Mouse (Mus musculus): ENCODE measurements around the gene Tnrc6c. TPM values are rescaled to one million over a fixed set of nuclear protein-coding genes. Genes with fewer than 3 reads are reported as not detected.
A peak's percentile ranks its signal among the peaks of the same experiment; 100 is the strongest.

Tnrc6c gene
- polyA plus RNA-seq, 1 experiment: 22.7 TPM

- no peaks in the 10 kb centered on the region for H3K36me3 ChIP-seq (ENCODE audit: control insufficient read depth, insufficient read depth, low read length)
- peaks cover 10% of the 10 kb centered on the region for H3K4me1 ChIP-seq (ENCODE audit: control insufficient read depth, insufficient read depth, insufficient read length)
- 80% methylated on average over 5 of the region's 5 CpGs for WGBS
- no peak for DNase-seq (ENCODE audit: low read depth in 1 of 2, low spot score in 2 of 2)
- H3K27me3 ChIP-seq (ENCODE audit: control insufficient read depth, insufficient read depth, low read length): no peaks in the 10 kb centered on the region
- no peak for TF ChIP-seq POLR2A (IDR thresholded peaks at IDR 0.05; ENCODE audit: low read depth, low read length)
- no peak for TF ChIP-seq CTCF (IDR thresholded peaks at IDR 0.05; ENCODE audit: extremely low read depth, insufficient read depth, insufficient read length, insufficient replicate concordance)
- no peak overlapping the region for H3K27ac ChIP-seq (ENCODE audit: insufficient read depth, low read length)
- no peak overlapping the region for H3K4me3 ChIP-seq (ENCODE audit: extremely low read depth, insufficient read depth, insufficient read length)
These were observed 13.7 kb downstream of the Tnrc6c start for GRCm38 (mm10) chr11:117667825-117668224.

- no peak overlapping the region for H3K4me3 ChIP-seq (ENCODE audit: extremely low read depth, insufficient read depth, insufficient read length)
- no peak for DNase-seq (ENCODE audit: low read depth in 1 of 2, low spot score in 2 of 2)
- WGBS: 32% methylated on average over 5 of the region's 5 CpGs
- peaks cover 6% of the 10 kb centered on the region for H3K4me1 ChIP-seq (ENCODE audit: control insufficient read depth, insufficient read depth, insufficient read length)
- no peaks in the 10 kb centered on the region for H3K36me3 ChIP-seq (ENCODE audit: control insufficient read depth, insufficient read depth, low read length)
- TF ChIP-seq CTCF (IDR thresholded peaks at IDR 0.05; ENCODE audit: extremely low read depth, insufficient read depth, insufficient read length, insufficient replicate concordance): no peak
- no peak for TF ChIP-seq POLR2A (IDR thresholded peaks at IDR 0.05; ENCODE audit: low read depth, low read length)
- peak overlapping the region; percentile 35; the same call in 1 of the 2 replicates for H3K27ac ChIP-seq (ENCODE audit: insufficient read depth, low read length)
- no peaks in the 10 kb centered on the region for H3K27me3 ChIP-seq (ENCODE audit: control insufficient read depth, insufficient read depth, low read length)
These were observed 17.5 kb downstream of the Tnrc6c start for GRCm38 (mm10) chr11:117671626-117672025.

DNA sequence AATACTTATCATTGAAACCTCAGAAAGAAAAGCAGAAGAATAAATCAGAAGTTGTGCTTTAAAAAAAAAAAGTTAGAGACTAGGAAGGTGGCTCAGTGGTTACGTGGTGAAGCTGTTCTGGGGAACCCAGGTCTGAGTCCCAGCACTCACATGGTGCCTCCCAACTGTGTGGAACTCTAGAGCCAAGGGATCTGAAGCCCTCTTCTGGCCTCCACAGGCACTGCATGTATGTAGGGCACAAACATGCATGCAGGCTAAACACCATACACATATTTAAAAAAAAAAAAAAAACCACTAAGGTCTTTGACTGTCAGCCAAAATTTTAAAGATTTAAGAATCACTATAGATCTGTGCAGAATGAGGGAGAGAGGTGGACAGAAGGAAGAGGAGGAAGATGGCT, 20.4 kb downstream of the Tnrc6c start:
- no peak for DNase-seq (ENCODE audit: low read depth in 1 of 2, low spot score in 2 of 2)
- no peak for TF ChIP-seq CTCF (IDR thresholded peaks at IDR 0.05; ENCODE audit: extremely low read depth, insufficient read depth, insufficient read length, insufficient replicate concordance)
- TF ChIP-seq POLR2A (IDR thresholded peaks at IDR 0.05; ENCODE audit: low read depth, low read length): no peak
- H3K27me3 ChIP-seq (ENCODE audit: control insufficient read depth, insufficient read depth, low read length): no peaks in the 10 kb centered on the region
- WGBS: 93% methylated on average over 1 of the region's 1 CpGs
- peaks cover 6% of the 10 kb centered on the region for H3K4me1 ChIP-seq (ENCODE audit: control insufficient read depth, insufficient read depth, insufficient read length)
- no peak overlapping the region for H3K4me3 ChIP-seq (ENCODE audit: extremely low read depth, insufficient read depth, insufficient read length)
- no peak overlapping the region for H3K27ac ChIP-seq (ENCODE audit: insufficient read depth, low read length)
- H3K36me3 ChIP-seq (ENCODE audit: control insufficient read depth, insufficient read depth, low read length): no peaks in the 10 kb centered on the region

GRCm38 (mm10) chr11:117676649-117677048, 22.6 kb downstream of the Tnrc6c start:
- Histone ChIP-seq H3K4me1 (ENCODE audit: control insufficient read depth, insufficient read depth, insufficient read length) (peaks cover 2% of the 10 kb centered on the region), H3K4me3 (ENCODE audit: extremely low read depth, insufficient read depth, insufficient read length) (no peak overlapping the region), H3K27ac (ENCODE audit: insufficient read depth, low read length) (no peak overlapping the region), H3K36me3 (ENCODE audit: control insufficient read depth, insufficient read depth, low read length) (no peaks in the 10 kb centered on the region), H3K27me3 (ENCODE audit: control insufficient read depth, insufficient read depth, low read length) (no peaks in the 10 kb centered on the region)
- no peak for DNase-seq (ENCODE audit: low read depth in 1 of 2, low spot score in 2 of 2)
- WGBS: 52% methylated on average over 2 of the region's 2 CpGs
- no peak for TF ChIP-seq POLR2A (IDR thresholded peaks at IDR 0.05; ENCODE audit: low read depth, low read length)
- no peak for TF ChIP-seq CTCF (IDR thresholded peaks at IDR 0.05; ENCODE audit: extremely low read depth, insufficient read depth, insufficient read length, insufficient replicate concordance)

GRCm38 (mm10) chr11:117677111-117677510, 23.0 kb downstream of the Tnrc6c start:
- DNase-seq (ENCODE audit: low read depth in 1 of 2, low spot score in 2 of 2): no peak
- no peak for TF ChIP-seq CTCF (IDR thresholded peaks at IDR 0.05; ENCODE audit: extremely low read depth, insufficient read depth, insufficient read length, insufficient replicate concordance)
- no peak for TF ChIP-seq POLR2A (IDR thresholded peaks at IDR 0.05; ENCODE audit: low read depth, low read length)
- Histone ChIP-seq H3K36me3 (ENCODE audit: control insufficient read depth, insufficient read depth, low read length) (no peaks in the 10 kb centered on the region), H3K27ac (ENCODE audit: insufficient read depth, low read length) (no peak overlapping the region), H3K4me3 (ENCODE audit: extremely low read depth, insufficient read depth, insufficient read length) (no peak overlapping the region), H3K4me1 (ENCODE audit: control insufficient read depth, insufficient read depth, insufficient read length) (peaks cover 2% of the 10 kb centered on the region), H3K27me3 (ENCODE audit: control insufficient read depth, insufficient read depth, low read length) (no peaks in the 10 kb centered on the region)
- 77% methylated on average over 3 of the region's 3 CpGs for WGBS

DNA sequence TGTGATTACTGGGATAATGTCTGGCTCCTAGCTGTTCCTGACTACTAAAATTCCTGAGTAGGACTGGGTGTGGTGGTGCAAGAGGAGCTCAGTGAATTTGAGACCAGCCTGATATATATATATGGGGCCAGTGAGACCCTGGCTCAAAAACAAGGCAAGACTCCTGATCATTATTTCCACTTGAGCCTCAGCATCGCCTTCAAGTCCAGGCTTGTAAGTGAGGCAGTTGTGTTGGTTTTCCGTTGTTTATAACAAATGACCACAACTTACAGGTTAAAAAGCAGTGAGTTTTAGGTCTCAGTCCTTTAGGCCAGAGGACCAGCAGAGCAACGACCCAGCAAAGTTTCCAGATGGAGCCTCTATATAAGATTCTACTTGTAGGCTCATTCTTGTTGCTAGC, 23.5 kb downstream of the Tnrc6c start:
- TF ChIP-seq CTCF (IDR thresholded peaks at IDR 0.05; ENCODE audit: extremely low read depth, insufficient read depth, insufficient read length, insufficient replicate concordance): no peak
- no peak for TF ChIP-seq POLR2A (IDR thresholded peaks at IDR 0.05; ENCODE audit: low read depth, low read length)
- no peaks in the 10 kb centered on the region for H3K27me3 ChIP-seq (ENCODE audit: control insufficient read depth, insufficient read depth, low read length)
- peaks cover 2% of the 10 kb centered on the region for H3K4me1 ChIP-seq (ENCODE audit: control insufficient read depth, insufficient read depth, insufficient read length)
- no peak for DNase-seq (ENCODE audit: low read depth in 1 of 2, low spot score in 2 of 2)
- no peak overlapping the region for H3K27ac ChIP-seq (ENCODE audit: insufficient read depth, low read length)
- WGBS: 83% methylated on average over 3 of the region's 3 CpGs
- H3K36me3 ChIP-seq (ENCODE audit: control insufficient read depth, insufficient read depth, low read length): no peaks in the 10 kb centered on the region
- no peak overlapping the region for H3K4me3 ChIP-seq (ENCODE audit: extremely low read depth, insufficient read depth, insufficient read length)

GRCm38 (mm10) chr11:117678155-117678554, 24.1 kb downstream of the Tnrc6c start:
- TF ChIP-seq CTCF (IDR thresholded peaks at IDR 0.05; ENCODE audit: extremely low read depth, insufficient read depth, insufficient read length, insufficient replicate concordance) (no peak), POLR2A (IDR thresholded peaks at IDR 0.05; ENCODE audit: low read depth, low read length) (no peak)
- WGBS: 73% methylated on average over 4 of the region's 4 CpGs
- no peaks in the 10 kb centered on the region for H3K27me3 ChIP-seq (ENCODE audit: control insufficient read depth, insufficient read depth, low read length)
- H3K36me3 ChIP-seq (ENCODE audit: control insufficient read depth, insufficient read depth, low read length): no peaks in the 10 kb centered on the region
- H3K27ac ChIP-seq (ENCODE audit: insufficient read depth, low read length): no peak overlapping the region
- no peak for DNase-seq (ENCODE audit: low read depth in 1 of 2, low spot score in 2 of 2)
- no peak overlapping the region for H3K4me3 ChIP-seq (ENCODE audit: extremely low read depth, insufficient read depth, insufficient read length)
- H3K4me1 ChIP-seq (ENCODE audit: control insufficient read depth, insufficient read depth, insufficient read length): peaks cover 2% of the 10 kb centered on the region
